Mouse (Mus musculus) 416B (cell line): ENCODE data around the gene Zfyve19.

ENCODE experiments used
- DNase-seq: peaks from one replicate; pipeline ENCODE4 v3.0.0; 2011; ENCODE audit warnings: low read depth

Gene Zfyve19

GRCm38 (mm10) chr2:119208344-119209175 lies at the start of gene Zfyve19, which contains the start of gene Dnajc17:
Gene Zfyve19, plus strand, starts transcription at chr2:119208617.
Gene Dnajc17, minus strand, starts transcription at chr2:119208795.
- DNase-seq: peak; percentile 97

GRCm38 (mm10) chr2:119161247-119161646 lies 47.2 kb upstream of the Zfyve19 start:
- DNase-seq: no peak

- DNase-seq: peak; percentile 92
These were observed 45.3 kb upstream of the Zfyve19 start for GRCm38 (mm10) chr2:119163135-119163534.

- no peak for DNase-seq
These were observed 44.4 kb upstream of the Zfyve19 start for GRCm38 (mm10) chr2:119163999-119164398.

GRCm38 (mm10) chr2:119165401-119165800 lies 43.0 kb upstream of the Zfyve19 start:
- DNase-seq: peak; percentile 41

- no peak for DNase-seq
These were observed 41.2 kb upstream of the Zfyve19 start, which contains the start of gene Gchfr for GRCm38 (mm10) chr2:119166901-119167865. Gene Gchfr, plus strand, starts transcription at chr2:119167773.

GRCm38 (mm10) chr2:119167866-119168256 lies 40.6 kb upstream of the Zfyve19 start:
- DNase-seq: no peak

- DNase-seq: peak; percentile 90
These were observed 38.1 kb upstream of the Zfyve19 start for GRCm38 (mm10) chr2:119170282-119170681.

- no peak for DNase-seq
These were observed 36.8 kb upstream of the Zfyve19 start for GRCm38 (mm10) chr2:119171574-119171973.

- DNase-seq: peak; percentile 38
These were observed 36.0 kb upstream of the Zfyve19 start for GRCm38 (mm10) chr2:119172446-119172845.

- peak; percentile 89 for DNase-seq
These were observed 35.4 kb upstream of the Zfyve19 start for GRCm38 (mm10) chr2:119172862-119173576.

- DNase-seq: peak; percentile 44
These were observed 34.3 kb upstream of the Zfyve19 start, which contains the start of gene Gm14137 for GRCm38 (mm10) chr2:119173991-119174651. Gene Gm14137, plus strand, starts transcription at chr2:119174509.

- no peak for DNase-seq
These were observed 33.6 kb upstream of the Zfyve19 start for GRCm38 (mm10) chr2:119174866-119175265.

- DNase-seq: peak; percentile 70
These were observed 32.8 kb upstream of the Zfyve19 start for GRCm38 (mm10) chr2:119175614-119176013.

GRCm38 (mm10) chr2:119176761-119177160 lies 31.7 kb upstream of the Zfyve19 start:
- DNase-seq: no peak

- no peak for DNase-seq
These were observed 31.0 kb upstream of the Zfyve19 start for GRCm38 (mm10) chr2:119177384-119177939.

GRCm38 (mm10) chr2:119182914-119183313 lies 25.5 kb upstream of the Zfyve19 start:
- DNase-seq: no peak

- peak; percentile 87 for DNase-seq
These were observed 19.2 kb upstream of the Zfyve19 start for GRCm38 (mm10) chr2:119189029-119189710.

GRCm38 (mm10) chr2:119190969-119191368 lies 17.4 kb upstream of the Zfyve19 start:
- no peak for DNase-seq

GRCm38 (mm10) chr2:119194140-119194539 lies 14.3 kb upstream of the Zfyve19 start:
- DNase-seq: no peak
